Mouse (Mus musculus) midbrain, embryonic 12.5 days (tissue): Measurements from ENCODE around the gene Praf2. TPM values are rescaled to one million over a fixed set of nuclear protein-coding genes. Genes with fewer than 3 reads are reported as not detected.
"Not testable (repeated sequence)": the region's sequence is repeated elsewhere in the genome, so short reads cannot be mapped to it uniquely, and the experiment has no call there.

Source experiments
- ATAC-seq: fragments of 200-750 bp; cut with Nextera tagmentation; 2 replicates; pipeline ENCODE4 v1.8.0; 2017; ENCODE audit warnings: low read depth, moderate TSS enrichment, moderate library complexity; ENCODE audit not compliant: low FRiP score
- H3K27ac ChIP-seq: fragments of 300-500 bp; sonication (generic); replicated peaks from 2 replicates; pipeline ENCODE4 v1.5.1; 2016; ENCODE audit warnings: mild to moderate bottlenecking
- H3K27me3 ChIP-seq: fragments of 300-500 bp; sonication (generic); 2 replicates; pipeline ENCODE4 v1.6.1; 2016; ENCODE audit warnings: mild to moderate bottlenecking
- H3K36me3 ChIP-seq: fragments of 300-500 bp; sonication (generic); 2 replicates; pipeline ENCODE4 v1.6.1; 2016
- H3K4me1 ChIP-seq: fragments of 300-500 bp; sonication (generic); 2 replicates; pipeline ENCODE4 v1.6.1; 2016
- H3K4me2 ChIP-seq: fragments of 300-500 bp; sonication (generic); replicated peaks from 2 replicates; pipeline ENCODE4 v1.6.1; 2016; ENCODE audit warnings: mild to moderate bottlenecking, moderate library complexity
- H3K4me3 ChIP-seq: fragments of 300-500 bp; sonication (generic); 2 replicates; pipeline ENCODE4 v1.5.1; 2016; ENCODE audit warnings: mild to moderate bottlenecking
- H3K9ac ChIP-seq: fragments of 300-500 bp; sonication (generic); replicated peaks from 2 replicates; pipeline ENCODE4 v1.6.1; 2016; ENCODE audit warnings: mild to moderate bottlenecking, moderate library complexity
- H3K9me3 ChIP-seq: fragments of 300-500 bp; sonication (generic); 2 replicates; pipeline ENCODE4 v1.6.1; 2016; ENCODE audit warnings: mild to moderate bottlenecking
- WGBS: fragments of 180-500 bp; shearing (Covaris S2); methylation state at CpG from one replicate; pipeline ENCODE4 v1.1.7; 2016; 5-methylcytosine and 5-hydroxymethylcytosine counted together
- polyA plus RNA-seq: library from polyadenylated mRNA; unstranded; fragments of >200 nt; fragmentation: Nextera tagmentation; extraction: Ambion mirVana; gene quantifications from 2 replicates; pipeline ENCODE4 v1.2.1, GENCODE M21; 2016

Praf2 gene
- polyA plus RNA-seq, 1 experiment from 2014 or later, result 89.2 TPM

DNA sequence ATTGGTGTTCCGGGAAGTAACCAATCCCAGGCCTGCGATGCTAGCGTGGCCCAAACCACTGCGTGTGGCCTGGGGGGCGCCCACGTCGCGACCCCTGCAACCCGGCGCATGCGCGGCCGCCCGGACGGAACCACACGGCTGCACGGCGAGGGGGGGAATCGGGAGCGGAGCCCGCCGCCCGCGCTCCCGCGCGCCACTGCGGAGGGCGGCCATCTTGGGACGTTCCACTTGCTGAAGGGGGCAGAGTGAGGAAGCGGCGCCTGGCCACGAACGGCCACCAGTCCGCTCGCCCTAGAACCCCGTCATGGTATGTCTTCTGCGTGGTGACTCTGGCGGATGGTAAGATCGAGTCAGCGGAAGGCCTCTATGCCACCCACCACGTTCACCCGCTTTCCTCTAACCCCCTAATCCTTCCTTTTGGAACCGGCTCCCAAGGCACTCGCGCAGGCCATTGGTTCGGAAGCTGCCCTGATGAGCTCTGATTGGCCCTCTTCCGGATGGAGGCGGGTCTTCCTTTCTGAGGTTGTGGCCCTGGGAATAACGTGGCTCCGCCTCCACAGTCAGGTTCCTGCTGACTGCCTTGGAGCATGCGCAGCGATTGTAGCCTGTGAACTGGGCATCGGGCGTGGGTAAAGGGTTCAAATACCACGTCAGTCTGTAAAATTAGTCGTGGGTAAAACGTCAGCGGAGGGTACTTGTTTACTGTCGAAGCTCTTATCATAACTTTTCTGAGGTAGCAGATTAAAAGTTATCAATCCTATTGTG, 13.9 kb upstream of the Praf2 start, which contains the start of gene Wdr45:
Gene Wdr45 (plus strand): TSS at position 199 of the 765 bp plus-strand sequence.
- Histone ChIP-seq H3K4me3 (peak within 1 kb of the TSS; percentile 34), H3K27ac (0 out of 2 replicates have a peak within 1 kb of the TSS, but pooled peaks have one; percentile 39), H3K9ac (peak within 1 kb of the TSS; percentile 37; the same call in 1 of the 2 replicates), H3K4me2 (peak within 1 kb of the TSS; percentile 50)
- peak; percentile 98 for ATAC-seq
- H3K9me3 ChIP-seq, H3K36me3 ChIP-seq, H3K27me3 ChIP-seq, H3K4me1 ChIP-seq: not testable (repeated sequence)
- WGBS, result 16% methylated on average over 53 of the region's 60 CpGs

DNA sequence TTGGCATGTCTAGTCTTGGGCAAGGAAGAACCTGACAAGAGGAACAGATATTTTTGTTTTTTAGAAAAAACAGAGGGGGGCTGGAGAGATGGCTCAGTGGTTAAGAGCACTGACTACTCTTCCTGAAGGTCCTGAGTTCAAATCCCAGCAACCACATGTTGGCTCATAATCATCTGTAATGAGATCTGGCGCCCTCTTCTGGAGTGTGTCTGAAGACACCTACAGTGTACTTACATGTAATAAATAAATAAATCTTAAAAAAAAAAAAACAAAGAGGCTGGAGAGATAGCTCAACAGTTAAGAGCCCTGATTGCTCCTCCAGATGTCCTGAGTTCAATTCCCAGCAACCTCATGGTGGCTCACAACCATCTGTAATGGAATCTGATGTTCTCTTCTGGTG, 12.2 kb upstream of the Praf2 start:
- H3K27me3 ChIP-seq, H3K4me3 ChIP-seq, H3K9me3 ChIP-seq, H3K4me1 ChIP-seq, H3K36me3 ChIP-seq, H3K9ac ChIP-seq, ATAC-seq, H3K27ac ChIP-seq, H3K4me2 ChIP-seq: not testable (repeated sequence)
- 32% methylated on average over 1 of the region's 1 CpGs for WGBS

DNA sequence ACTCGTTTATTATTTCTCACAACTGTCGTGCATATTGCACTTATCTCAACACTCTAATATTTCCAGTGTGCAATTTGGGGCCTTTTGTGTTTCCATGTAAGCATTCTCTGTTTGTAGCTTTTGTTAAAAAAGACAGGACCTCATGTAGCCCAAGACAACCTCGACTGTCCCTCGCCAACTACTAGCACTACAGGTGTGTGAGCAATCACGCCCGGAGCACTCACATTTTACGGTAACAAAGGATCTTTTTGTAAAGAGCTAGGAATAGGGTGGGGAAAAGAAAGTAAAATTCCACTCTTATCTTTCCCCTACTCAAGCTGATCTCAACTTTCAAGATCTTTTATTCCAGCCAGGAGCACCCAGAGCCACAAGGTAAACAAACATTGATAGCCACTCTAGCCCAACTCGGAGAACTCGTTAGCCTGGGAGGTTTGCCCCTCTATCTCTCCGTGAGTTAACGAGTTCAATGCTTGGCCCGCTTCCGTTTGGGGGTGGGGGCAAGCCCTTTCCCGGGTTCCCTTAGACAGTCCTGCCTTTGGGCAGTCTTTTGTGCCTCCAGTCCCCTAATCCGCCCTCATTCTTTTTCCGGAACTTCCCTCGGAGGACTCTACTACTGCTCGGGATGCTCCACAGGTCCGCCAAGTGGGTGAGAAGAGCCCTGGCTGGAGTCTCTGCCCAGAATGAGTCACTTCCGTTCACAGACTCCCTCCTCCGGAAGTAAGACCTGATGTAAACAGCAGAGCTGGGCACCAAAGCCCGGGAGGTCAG, 6.5 kb upstream of the Praf2 start, which contains the start of gene Gm45208:
Gene Gm45208 (plus strand): TSS at position 732 of the 768 bp plus-strand sequence.
- H3K4me3 ChIP-seq, result peak within 1 kb of the TSS; percentile 57
- ATAC-seq, result peak; percentile 87
- peaks cover 4% of the 10 kb centered on the region; the same call in 1 of the 2 replicates for H3K4me1 ChIP-seq
- 23% methylated on average over 22 of the region's 22 CpGs for WGBS
- peaks cover 13% of the 10 kb centered on the region; the same call in 1 of the 2 replicates for H3K36me3 ChIP-seq
- H3K27ac ChIP-seq, result peak within 1 kb of the TSS; percentile 90
- peak within 1 kb of the TSS; percentile 59 for H3K4me2 ChIP-seq
- H3K9ac ChIP-seq, result peak within 1 kb of the TSS; percentile 59
- no peaks in the 10 kb centered on the region for H3K27me3 ChIP-seq
- H3K9me3 ChIP-seq, result no peaks in the 10 kb centered on the region

DNA sequence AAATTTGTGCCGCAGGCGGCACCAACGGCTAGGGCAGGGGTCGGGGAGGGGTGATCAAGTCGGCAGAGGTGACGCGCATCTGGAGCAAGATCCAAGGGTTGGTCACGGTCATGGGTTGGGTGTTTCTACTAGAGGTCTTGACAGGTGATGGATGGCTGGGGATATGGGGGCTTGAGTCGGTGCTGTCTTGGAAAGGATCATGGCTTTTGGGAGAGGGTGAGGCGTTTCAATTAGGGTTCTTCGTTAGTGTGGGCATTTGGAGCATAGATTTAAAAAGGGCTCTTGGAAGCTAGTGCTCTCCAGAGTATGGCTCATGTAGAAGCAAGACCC, 6.0 kb upstream of the Praf2 start:
- peaks cover 4% of the 10 kb centered on the region; the same call in 1 of the 2 replicates for H3K4me1 ChIP-seq
- H3K27ac ChIP-seq, result 0 out of 2 replicates have a peak overlapping the region, but pooled peaks have one; percentile 90
- no peak; the same call in 1 of the 2 replicates for ATAC-seq
- 20% methylated on average over 11 of the region's 11 CpGs for WGBS
- no peaks in the 10 kb centered on the region for H3K27me3 ChIP-seq
- H3K9ac ChIP-seq, result peak overlapping the region; percentile 59
- no peaks in the 10 kb centered on the region for H3K9me3 ChIP-seq
- H3K4me2 ChIP-seq, result peak overlapping the region; percentile 59
- H3K36me3 ChIP-seq, result peaks cover 16% of the 10 kb centered on the region; the same call in 1 of the 2 replicates
- H3K4me3 ChIP-seq, result peak overlapping the region; percentile 57

DNA sequence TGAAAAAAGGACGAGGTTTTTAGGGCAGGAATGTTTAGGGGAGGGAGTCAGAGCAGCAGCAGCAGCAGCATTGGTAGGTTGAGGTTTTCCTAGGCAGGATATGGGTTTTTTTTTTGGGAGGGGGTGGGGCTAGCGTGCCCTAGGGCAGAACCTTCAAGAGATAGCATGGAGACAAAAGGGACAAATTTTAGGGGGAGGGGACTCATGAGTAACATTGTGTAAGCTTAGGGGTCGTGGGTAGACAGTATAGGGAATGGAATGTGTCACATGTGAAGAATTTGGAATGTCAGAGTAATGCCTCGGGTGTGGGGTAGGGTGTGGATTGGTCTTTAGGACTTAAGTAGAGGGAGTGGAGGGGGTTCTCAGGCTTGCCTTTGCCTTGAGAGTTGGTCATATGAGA, 5.5 kb upstream of the Praf2 start:
- 36% methylated on average over 4 of the region's 4 CpGs for WGBS

DNA sequence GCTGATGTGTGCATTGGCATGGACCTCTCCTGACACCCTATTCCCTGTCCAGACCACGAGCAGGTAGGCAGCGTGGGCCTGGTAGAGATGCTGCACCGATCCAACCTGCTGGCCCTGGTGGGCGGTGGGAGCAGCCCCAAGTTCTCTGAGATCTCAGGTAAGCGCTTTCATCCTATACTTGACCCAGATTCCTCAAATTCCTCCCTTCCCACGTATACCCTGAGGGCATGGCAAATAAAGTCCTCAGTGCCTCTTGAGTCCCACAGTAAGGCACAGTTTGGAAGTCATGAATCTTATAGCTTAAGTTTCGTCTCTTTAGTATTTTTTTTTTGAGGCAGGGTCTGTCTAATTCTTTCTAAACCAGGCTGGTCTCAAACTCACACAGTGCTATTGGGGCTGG, 4.1 kb upstream of the Praf2 start:
- WGBS, result 82% methylated on average over 7 of the region's 7 CpGs
- H3K27me3 ChIP-seq, result no peaks in the 10 kb centered on the region
- peaks cover 16% of the 10 kb centered on the region; the same call in 1 of the 2 replicates for H3K36me3 ChIP-seq
- peaks cover 10% of the 10 kb centered on the region; the same call in 1 of the 2 replicates for H3K4me1 ChIP-seq
- no peaks in the 10 kb centered on the region for H3K9me3 ChIP-seq
- H3K4me2 ChIP-seq, result no peak overlapping the region
- ATAC-seq, result no peak
- H3K4me3 ChIP-seq, result no peak overlapping the region
- no peak overlapping the region for H3K27ac ChIP-seq
- no peak overlapping the region for H3K9ac ChIP-seq

More for the DNA sequence above, 5.5 kb upstream of the Praf2 start:
- H3K4me2 ChIP-seq, result peak overlapping the region; percentile 59
- peaks cover 16% of the 10 kb centered on the region; the same call in 1 of the 2 replicates for H3K36me3 ChIP-seq
- no peaks in the 10 kb centered on the region for H3K27me3 ChIP-seq
- H3K4me1 ChIP-seq, result peaks cover 7% of the 10 kb centered on the region; the same call in 1 of the 2 replicates
- H3K9ac ChIP-seq, result peak overlapping the region; percentile 59; the same call in 1 of the 2 replicates
- H3K27ac ChIP-seq, result no peak overlapping the region
- peak overlapping the region; percentile 57 for H3K4me3 ChIP-seq
- ATAC-seq, result no peak
- H3K9me3 ChIP-seq, result no peaks in the 10 kb centered on the region

DNA sequence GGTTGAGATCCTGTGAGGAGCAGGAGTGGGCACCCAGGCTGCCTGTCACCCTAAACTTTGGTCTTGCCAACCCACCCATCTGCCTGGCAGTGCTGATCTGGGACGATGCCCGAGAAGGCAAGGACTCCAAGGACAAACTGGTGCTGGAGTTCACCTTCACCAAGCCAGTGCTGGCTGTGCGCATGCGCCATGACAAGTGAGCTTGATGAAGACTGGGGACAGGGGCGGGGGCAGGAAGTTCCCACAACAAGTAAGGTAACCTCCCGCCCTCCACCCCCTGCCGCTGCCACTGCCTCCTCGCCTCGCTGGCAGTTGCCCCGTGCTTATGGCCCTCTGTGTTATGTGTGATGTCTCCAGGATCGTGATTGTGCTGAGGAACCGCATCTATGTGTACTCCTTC, 2.4 kb upstream of the Praf2 start:
- no peaks in the 10 kb centered on the region for H3K27me3 ChIP-seq
- H3K9me3 ChIP-seq, result no peaks in the 10 kb centered on the region
- no peak overlapping the region for H3K4me3 ChIP-seq
- ATAC-seq, result no peak
- peaks cover 16% of the 10 kb centered on the region; the same call in 1 of the 2 replicates for H3K36me3 ChIP-seq
- H3K4me1 ChIP-seq, result peaks cover 13% of the 10 kb centered on the region; the same call in 1 of the 2 replicates
- H3K4me2 ChIP-seq, result no peak overlapping the region
- 88% methylated on average over 12 of the region's 12 CpGs for WGBS
- H3K9ac ChIP-seq, result no peak overlapping the region
- no peak overlapping the region for H3K27ac ChIP-seq

DNA sequence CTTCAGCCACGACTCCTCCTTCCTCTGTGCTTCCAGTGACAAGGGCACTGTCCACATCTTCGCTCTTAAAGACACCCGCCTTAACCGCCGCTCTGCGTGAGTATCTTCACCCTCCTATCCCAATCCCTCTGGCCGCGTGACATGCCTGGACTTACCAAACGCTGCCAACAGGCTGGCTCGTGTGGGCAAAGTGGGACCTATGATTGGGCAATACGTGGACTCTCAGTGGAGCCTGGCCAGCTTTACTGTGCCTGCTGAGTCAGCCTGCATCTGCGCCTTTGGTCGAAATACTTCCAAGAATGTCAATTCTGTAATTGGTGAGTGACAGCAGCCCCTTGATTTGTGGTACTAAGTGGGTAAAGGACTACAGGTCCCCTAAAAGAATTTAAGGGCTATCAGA, 1.1 kb upstream of the Praf2 start:
- H3K4me2 ChIP-seq, result no peak overlapping the region
- 92% methylated on average over 13 of the region's 13 CpGs for WGBS
- H3K4me1 ChIP-seq, result peaks cover 13% of the 10 kb centered on the region; the same call in 1 of the 2 replicates
- H3K27ac ChIP-seq, result no peak overlapping the region
- H3K9ac ChIP-seq, result no peak overlapping the region
- no peak for ATAC-seq
- H3K9me3 ChIP-seq, result no peaks in the 10 kb centered on the region
- peaks cover 16% of the 10 kb centered on the region; the same call in 1 of the 2 replicates for H3K36me3 ChIP-seq
- H3K27me3 ChIP-seq, result no peaks in the 10 kb centered on the region
- H3K4me3 ChIP-seq, result no peak overlapping the region

DNA sequence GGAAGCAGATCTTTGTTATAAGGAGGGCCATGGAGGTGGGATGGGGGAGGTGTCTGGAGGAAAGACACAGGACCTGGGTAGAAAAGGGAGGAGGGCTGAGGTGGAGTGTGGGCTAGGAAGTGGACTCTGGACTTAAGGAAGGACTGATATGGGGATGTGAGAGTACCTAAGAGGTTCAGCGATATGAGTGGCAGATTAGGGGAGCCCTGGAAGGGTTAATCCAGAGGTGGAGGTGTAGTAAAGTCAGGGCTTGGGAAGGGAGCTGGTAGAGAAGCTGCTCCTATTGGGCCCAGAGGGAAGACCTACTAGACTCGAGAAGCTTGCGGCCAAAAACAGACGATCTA, 655 bp downstream of the Praf2 start:
- peaks cover 16% of the 10 kb centered on the region; the same call in 1 of the 2 replicates for H3K36me3 ChIP-seq
- peak overlapping the region; percentile 60; the same call in 1 of the 2 replicates for H3K27ac ChIP-seq
- H3K4me3 ChIP-seq, result peak overlapping the region; percentile 49
- peak overlapping the region; percentile 58 for H3K4me2 ChIP-seq
- no peaks in the 10 kb centered on the region for H3K9me3 ChIP-seq
- no peak; the same call in none of the 2 replicates for ATAC-seq
- H3K4me1 ChIP-seq, result 0 out of 2 replicates have a peak, but pooled peaks cover 9% of the 10 kb centered on the region
- 38% methylated on average over 4 of the region's 4 CpGs for WGBS
- H3K9ac ChIP-seq, result peak overlapping the region; percentile 61
- no peaks in the 10 kb centered on the region for H3K27me3 ChIP-seq

DNA sequence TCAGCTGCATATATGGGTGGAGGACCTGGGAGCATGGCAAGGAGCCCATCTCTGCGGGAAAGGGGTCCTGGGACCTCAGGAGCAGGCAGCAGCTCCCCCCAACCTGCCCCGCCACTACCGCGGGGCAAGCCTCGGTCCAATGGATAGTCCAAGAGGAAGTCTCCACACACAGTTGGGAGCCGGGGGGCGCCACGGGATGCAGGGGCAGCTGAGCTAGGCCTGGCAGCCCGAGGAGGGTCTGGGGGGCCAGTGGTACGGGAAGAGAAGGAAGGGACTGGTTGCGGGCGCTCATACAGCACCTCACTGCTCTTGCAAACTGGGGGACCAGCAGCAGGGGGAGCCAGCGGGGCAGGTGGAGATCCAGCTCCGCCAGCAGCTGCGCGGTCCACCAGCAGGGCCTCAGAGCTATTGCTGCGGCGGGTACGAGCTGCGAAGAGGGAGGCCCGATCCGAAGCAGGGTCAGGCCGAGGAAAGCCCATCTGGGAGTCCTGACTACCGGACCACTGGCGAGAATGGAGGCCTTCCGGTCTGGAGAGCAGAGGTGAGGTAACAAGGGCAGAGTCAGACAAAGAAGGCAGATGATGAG, 5.4 kb downstream of the Praf2 start:
- ATAC-seq, result no peak
- H3K9me3 ChIP-seq, result no peaks in the 10 kb centered on the region
- WGBS, result 42% methylated on average over 23 of the region's 26 CpGs

DNA sequence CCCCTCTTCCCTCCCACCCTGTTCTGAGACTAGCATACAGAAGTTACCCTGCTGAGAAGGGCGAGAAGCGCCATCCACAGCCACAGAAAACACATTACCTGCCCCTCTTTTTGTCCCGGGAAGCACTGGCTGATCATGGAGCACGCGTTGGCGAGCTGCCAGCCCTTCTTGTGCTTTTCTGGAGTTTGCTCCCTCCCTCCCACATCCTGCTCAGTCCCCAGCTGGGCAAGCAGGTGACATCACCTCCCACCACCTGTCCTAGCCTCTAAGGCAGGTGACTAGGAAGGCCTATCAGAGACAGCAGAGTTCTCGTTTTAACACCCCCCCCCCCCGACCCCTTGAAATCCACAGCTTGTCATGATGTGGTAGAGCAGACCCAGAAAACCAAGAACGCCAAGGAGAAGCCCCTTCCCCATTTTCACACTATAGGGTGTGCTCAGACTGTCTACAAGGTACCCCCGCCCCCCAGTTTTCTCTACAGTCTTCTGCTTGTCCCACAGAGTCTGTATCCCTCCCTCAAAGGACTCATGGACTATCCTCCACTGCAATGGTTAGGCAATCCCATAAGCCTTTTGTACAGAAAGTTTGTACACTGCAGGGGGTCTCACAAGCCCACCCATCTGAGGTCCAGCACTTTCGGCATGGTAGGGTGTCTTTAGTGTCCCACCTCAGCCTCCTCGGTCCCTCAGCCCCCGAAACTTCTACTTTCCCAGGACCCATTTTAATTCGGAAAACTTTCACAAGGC, 11.3 kb downstream of the Praf2 start:
- no peaks in the 10 kb centered on the region for H3K4me1 ChIP-seq
- H3K4me2 ChIP-seq, result no peak overlapping the region
- ATAC-seq, result no peak
- H3K9me3 ChIP-seq, result no peaks in the 10 kb centered on the region
- no peak overlapping the region for H3K4me3 ChIP-seq
- H3K36me3 ChIP-seq, result peaks cover 5% of the 10 kb centered on the region; the same call in 1 of the 2 replicates
- no peaks in the 10 kb centered on the region for H3K27me3 ChIP-seq
- H3K27ac ChIP-seq, result no peak overlapping the region
- 74% methylated on average over 14 of the region's 14 CpGs for WGBS
- no peak overlapping the region for H3K9ac ChIP-seq

More for the DNA sequence above, 5.4 kb downstream of the Praf2 start:
- no peaks in the 10 kb centered on the region for H3K27me3 ChIP-seq
- peaks cover 5% of the 10 kb centered on the region; the same call in 1 of the 2 replicates for H3K36me3 ChIP-seq
- H3K4me2 ChIP-seq, result no peak overlapping the region
- no peak overlapping the region for H3K4me3 ChIP-seq
- no peak overlapping the region for H3K27ac ChIP-seq
- no peak overlapping the region for H3K9ac ChIP-seq
- 0 out of 2 replicates have a peak, but pooled peaks cover 5% of the 10 kb centered on the region for H3K4me1 ChIP-seq
